ENCODE assay signal across 7 mouse cellular contexts in genomic region chr17:8801083-8801854, GRCm38 (mm10).
DNase-seq lines count a peak whose midpoint lies in the region; ATAC-seq and TF ChIP-seq lines count a peak whose summit lies in the region.

No protein-coding gene starts in this region.

- WGBS in intestine, postnatal 0 days: under 1% methylated on average over 35 of the region's 72 CpGs
- under 1% methylated on average over 61 of the region's 72 CpGs for WGBS in limb, embryonic 10.5 days
- WGBS in midbrain, embryonic 11.5 days: under 1% methylated on average over 47 of the region's 72 CpGs
- WGBS in small intestine, adult 2 months: 2% methylated on average over 56 of the region's 72 CpGs

- ATAC-seq in intestine, postnatal 0 days: peak; percentile 45
- peak; percentile 82 for ATAC-seq in midbrain, embryonic 11.5 days (ENCODE audit: low FRiP score)

- peak overlapping the region; percentile 37 for H3K9ac ChIP-seq in intestine, postnatal 0 days (ENCODE audit: low read depth, low read length)
- H3K9ac ChIP-seq in midbrain, embryonic 11.5 days (ENCODE audit: low read length): peak overlapping the region; percentile 73

- no peaks in the 10 kb centered on the region for H3K4me1 ChIP-seq in cortical plate, adult 2 months (ENCODE audit: control insufficient read depth, insufficient read depth, low read length)
- no peaks in the 10 kb centered on the region for H3K4me1 ChIP-seq in intestine, postnatal 0 days (replicated peaks; ENCODE audit: control insufficient read depth, insufficient read depth, low read length)
- H3K4me1 ChIP-seq in limb, embryonic 10.5 days: peaks cover 38% of the 10 kb centered on the region
- peaks cover 21% of the 10 kb centered on the region for H3K4me1 ChIP-seq in midbrain, embryonic 11.5 days (ENCODE audit: control insufficient read depth, insufficient read depth, low read length)
- 0 out of 2 replicates have a peak, but pooled peaks cover 3% of the 10 kb centered on the region for H3K4me1 ChIP-seq in small intestine, adult 2 months (ENCODE audit: control insufficient read depth, insufficient read depth, insufficient read length, low read length)

- peaks cover 69% of the 10 kb centered on the region for H3K27me3 ChIP-seq in intestine, postnatal 0 days (replicated peaks; ENCODE audit: control insufficient read depth, insufficient read depth, low read length)
- H3K27me3 ChIP-seq in limb, embryonic 10.5 days (ENCODE audit: low read depth, poor library complexity, severe bottlenecking): peaks cover 99% of the 10 kb centered on the region
- H3K27me3 ChIP-seq in midbrain, embryonic 11.5 days (ENCODE audit: control insufficient read depth, insufficient read depth, low read length): peaks cover 43% of the 10 kb centered on the region
- peaks cover 42% of the 10 kb centered on the region for H3K27me3 ChIP-seq in small intestine, adult 2 months (ENCODE audit: control insufficient read depth, insufficient read depth, low read length)

- DNase-seq in adrenal gland, postnatal 10 days: peak; percentile 82
- peak; percentile 61 to 72 for DNase-seq in gastrocnemius, postnatal 4 days (ENCODE audit: low spot score in 2 of 2)
- DNase-seq in limb, embryonic 10.5 days (ENCODE audit: low spot score): peak; percentile 82
- peak; percentile 97 for DNase-seq in midbrain, embryonic 11.5 days (ENCODE audit: low spot score, missing footprints)

- no peak for TF ChIP-seq CTCF in cortical plate, adult 2 months (IDR thresholded peaks at IDR 0.05; ENCODE audit: extremely low read depth, insufficient read depth, low read length)
- TF ChIP-seq CTCF in intestine, postnatal 0 days (IDR thresholded peaks at IDR 0.05; ENCODE audit: low read depth): no peak
- TF ChIP-seq CTCF in small intestine, adult 2 months (IDR thresholded peaks at IDR 0.05; ENCODE audit: extremely low read depth, insufficient read length, insufficient replicate concordance, low read depth, low read length): no peak

- H3K4me3 ChIP-seq in cortical plate, adult 2 months (ENCODE audit: insufficient read depth, low read length): peak overlapping the region; percentile 67
- peak overlapping the region; percentile 62 for H3K4me3 ChIP-seq in intestine, postnatal 0 days (ENCODE audit: low read depth, low read length)
- H3K4me3 ChIP-seq in limb, embryonic 10.5 days: peak overlapping the region; percentile 81
- peak overlapping the region; percentile 76 for H3K4me3 ChIP-seq in midbrain, embryonic 11.5 days (ENCODE audit: low read depth, low read length)
- peak overlapping the region; percentile 87 for H3K4me3 ChIP-seq in small intestine, adult 2 months (ENCODE audit: low read depth, low read length)

- H3K27ac ChIP-seq in cortical plate, adult 2 months (ENCODE audit: insufficient read depth, low read length): peak overlapping the region; percentile 60
- no peak overlapping the region for H3K27ac ChIP-seq in intestine, postnatal 0 days (ENCODE audit: low read depth, low read length)
- peak overlapping the region; percentile 81 for H3K27ac ChIP-seq in limb, embryonic 10.5 days
- peak overlapping the region; percentile 69 for H3K27ac ChIP-seq in midbrain, embryonic 11.5 days (ENCODE audit: low read depth, low read length)
- no peak overlapping the region for H3K27ac ChIP-seq in small intestine, adult 2 months (ENCODE audit: insufficient read depth, low read depth, low read length)

- H3K36me3 ChIP-seq in intestine, postnatal 0 days (ENCODE audit: control insufficient read depth, insufficient read depth): no peaks in the 10 kb centered on the region
- no peaks in the 10 kb centered on the region for H3K36me3 ChIP-seq in limb, embryonic 10.5 days
- H3K36me3 ChIP-seq in midbrain, embryonic 11.5 days (ENCODE audit: control insufficient read depth, insufficient read depth, low read length): no peaks in the 10 kb centered on the region
- no peaks in the 10 kb centered on the region for H3K36me3 ChIP-seq in small intestine, adult 2 months (ENCODE audit: control insufficient read depth, insufficient read depth, low read length)

- H3K4me2 ChIP-seq in intestine, postnatal 0 days (replicated peaks; ENCODE audit: low read depth): peak overlapping the region; percentile 94
- H3K4me2 ChIP-seq in midbrain, embryonic 11.5 days: peak overlapping the region; percentile 68

- no peaks in the 10 kb centered on the region for H3K9me3 ChIP-seq in intestine, postnatal 0 days (ENCODE audit: control insufficient read depth)
- no peaks in the 10 kb centered on the region for H3K9me3 ChIP-seq in limb, embryonic 10.5 days (replicated peaks)
- H3K9me3 ChIP-seq in midbrain, embryonic 11.5 days (ENCODE audit: control insufficient read depth, low read length): no peaks in the 10 kb centered on the region

- TF ChIP-seq POLR2A in cortical plate, adult 2 months (IDR thresholded peaks at IDR 0.05; ENCODE audit: extremely low read depth, insufficient read depth, low read length): no peak
- no peak for TF ChIP-seq POLR2A in small intestine, adult 2 months (IDR thresholded peaks at IDR 0.05; ENCODE audit: low read depth, low read length)

Comparison
In these comparisons a context has a peak if more than half of its experiments do, and no peak if none do; other contexts are left out.
1. H3K27ac ChIP-seq: peak in cortical plate, adult 2 months (single experiment), limb, embryonic 10.5 days (single experiment) and midbrain, embryonic 11.5 days (single experiment); none in intestine, postnatal 0 days (single experiment) and small intestine, adult 2 months (single experiment).
2. Peak in every context shown above with its lines, with median percentiles within 50 percentile points of each other: DNase-seq and H3K4me3 ChIP-seq.